Mouse (Mus musculus): Measurements from ENCODE around the gene Stfa2l1. TPM values are rescaled to one million over a fixed set of nuclear protein-coding genes. Genes with fewer than 3 reads are reported as not detected.
"Not testable (repeated sequence)": the region's sequence is repeated elsewhere in the genome, so short reads cannot be mapped to it uniquely, and the experiment has no call there.

Gene Stfa2l1
- polyA plus RNA-seq, 1 experiment from 2014 or later = 1.0 TPM

DNA sequence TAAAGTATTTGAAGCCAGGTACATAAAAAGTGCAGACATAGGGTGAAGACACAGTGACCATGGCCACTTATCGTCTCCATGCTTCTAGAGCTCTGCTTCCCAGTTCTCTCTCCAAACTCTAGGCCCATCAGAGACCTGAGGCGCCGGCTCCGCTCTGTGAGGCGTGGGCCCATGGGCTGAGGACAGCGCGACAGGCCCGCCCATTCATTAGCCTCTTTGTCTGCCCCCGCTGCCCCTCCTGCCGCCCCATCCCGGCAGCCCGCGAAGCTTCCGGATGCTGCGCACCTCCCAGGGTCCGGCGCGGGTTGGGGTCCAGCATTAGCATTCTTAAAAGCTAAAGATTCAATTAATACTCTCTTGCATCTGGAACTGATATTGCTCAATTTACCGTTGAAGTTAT lies 42.6 kb downstream of the Stfa2l1 start:
- no peak overlapping the region for H3K4me2 ChIP-seq (replicated peaks; ENCODE audit: low read depth, low read length)
- H3K4me3 ChIP-seq (ENCODE audit: low read length) = no peak overlapping the region
- H3K9ac ChIP-seq (replicated peaks; ENCODE audit: low read length) = no peak overlapping the region
- H3K4me1 ChIP-seq (ENCODE audit: insufficient read depth, low read length) = no peaks in the 10 kb centered on the region
- WGBS = 45% methylated on average over 19 of the region's 19 CpGs
- H3K27me3 ChIP-seq (ENCODE audit: insufficient read depth, low read length) = no peaks in the 10 kb centered on the region
- H3K27ac ChIP-seq (ENCODE audit: low read length) = no peak overlapping the region
- H3K9me3 ChIP-seq (ENCODE audit: low read length) = no peaks in the 10 kb centered on the region
- H3K36me3 ChIP-seq (ENCODE audit: insufficient read depth, low read length) = no peaks in the 10 kb centered on the region
- ATAC-seq (ENCODE audit: low FRiP score, low TSS enrichment) = no peak

- Histone ChIP-seq H3K9me3 (ENCODE audit: low read length) (no peaks in the 10 kb centered on the region), H3K27ac (ENCODE audit: low read length) (no peak overlapping the region), H3K4me3 (ENCODE audit: low read length) (no peak overlapping the region), H3K4me1 (ENCODE audit: insufficient read depth, low read length) (no peaks in the 10 kb centered on the region), H3K27me3 (ENCODE audit: insufficient read depth, low read length) (no peaks in the 10 kb centered on the region), H3K36me3 (ENCODE audit: insufficient read depth, low read length) (no peaks in the 10 kb centered on the region), H3K9ac (replicated peaks; ENCODE audit: low read length) (no peak overlapping the region), H3K4me2 (replicated peaks; ENCODE audit: low read depth, low read length) (no peak overlapping the region)
- ATAC-seq (ENCODE audit: low FRiP score, low TSS enrichment) = no peak
- 70% methylated on average over 5 of the region's 5 CpGs for whole genome bisulfite sequencing
Measured at GRCm38 (mm10) chr16:36203846-36204245, 47.2 kb downstream of the Stfa2l1 start.

- H3K27ac ChIP-seq (ENCODE audit: low read length); ATAC-seq (ENCODE audit: low FRiP score, low TSS enrichment); H3K4me1 ChIP-seq (ENCODE audit: insufficient read depth, low read length); H3K4me2 ChIP-seq (replicated peaks; ENCODE audit: low read depth, low read length); H3K27me3 ChIP-seq (ENCODE audit: insufficient read depth, low read length); H3K9ac ChIP-seq (replicated peaks; ENCODE audit: low read length); H3K9me3 ChIP-seq (ENCODE audit: low read length); H3K36me3 ChIP-seq (ENCODE audit: insufficient read depth, low read length); H3K4me3 ChIP-seq (ENCODE audit: low read length): not testable (repeated sequence)
- WGBS = 43% methylated on average over 2 of the region's 2 CpGs
Measured at GRCm38 (mm10) chr16:36205684-36206083, 49.1 kb downstream of the Stfa2l1 start.

DNA sequence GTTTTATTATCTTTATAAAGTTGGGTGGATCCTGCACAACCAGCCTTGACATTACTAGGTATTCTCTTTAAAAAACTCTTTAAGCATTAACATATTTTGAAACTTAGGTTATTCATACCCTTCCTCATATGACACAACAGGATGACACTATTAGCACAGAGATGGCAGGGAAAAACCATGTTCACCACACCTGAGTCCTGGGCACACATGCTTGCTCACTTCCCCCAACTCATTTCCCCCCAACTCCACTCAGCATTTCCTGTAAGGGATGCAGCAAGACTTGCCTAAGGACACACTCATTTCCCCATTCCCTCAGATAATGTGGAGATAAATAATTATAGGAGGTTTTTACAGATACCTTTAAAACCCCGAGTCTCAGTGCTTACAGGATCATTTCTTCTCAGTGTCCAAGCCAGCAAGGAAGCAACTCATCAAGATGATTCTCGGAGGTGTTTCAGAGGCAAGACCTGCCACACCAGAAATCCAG lies 53.4 kb downstream of the Stfa2l1 start, which contains the start of gene Gm5416:
TSS of gene Gm5416 (plus strand) at position 437 of the 487 bp plus-strand sequence.
- WGBS = 75% methylated on average over 2 of the region's 2 CpGs
- Histone ChIP-seq H3K9me3 (ENCODE audit: low read length) (no peaks in the 10 kb centered on the region), H3K27me3 (ENCODE audit: insufficient read depth, low read length) (no peaks in the 10 kb centered on the region), H3K4me1 (ENCODE audit: insufficient read depth, low read length) (no peaks in the 10 kb centered on the region), H3K4me3 (ENCODE audit: low read length) (no peak within 1 kb of the TSS), H3K36me3 (ENCODE audit: insufficient read depth, low read length) (no peaks in the 10 kb centered on the region), H3K4me2 (replicated peaks; ENCODE audit: low read depth, low read length) (no peak within 1 kb of the TSS), H3K27ac (ENCODE audit: low read length) (no peak within 1 kb of the TSS), H3K9ac (replicated peaks; ENCODE audit: low read length) (no peak within 1 kb of the TSS)
- no peak for ATAC-seq (ENCODE audit: low FRiP score, low TSS enrichment)

Other genes starting within 250 kb of the Stfa2l1 start
- 4.8 and 5.0 TPM in 2 replicates for gene Parp9, start 218.3 kb upstream of the Stfa2l1 start, polyA plus RNA-seq (2015; fragmentation: Nextera tagmentation; extraction: Ambion mirVana)
- 3.9 and 4.5 TPM in 2 replicates for gene Dtx3l, start 217.7 kb upstream of the Stfa2l1 start, polyA plus RNA-seq (2015; fragmentation: Nextera tagmentation; extraction: Ambion mirVana)
- 35.9 and 38.2 TPM in 2 replicates for gene Kpna1, start 178.1 kb upstream of the Stfa2l1 start, polyA plus RNA-seq (2015; fragmentation: Nextera tagmentation; extraction: Ambion mirVana)
- gene Wdr5b, start 115.6 kb upstream of the Stfa2l1 start, polyA plus RNA-seq (2015; fragmentation: Nextera tagmentation; extraction: Ambion mirVana) = 8.5 and 9.3 TPM in 2 replicates
- gene Fam162a, start 85.2 kb upstream of the Stfa2l1 start, polyA plus RNA-seq (2015; fragmentation: Nextera tagmentation; extraction: Ambion mirVana) = 317 and 325 TPM in 2 replicates
- gene Ccdc58, start 85.1 kb upstream of the Stfa2l1 start, polyA plus RNA-seq (2015; fragmentation: Nextera tagmentation; extraction: Ambion mirVana) = 80.7 and 86.8 TPM in 2 replicates
- gene Csta1, start 25.6 kb upstream of the Stfa2l1 start, polyA plus RNA-seq (2015; fragmentation: Nextera tagmentation; extraction: Ambion mirVana) = 0.05 and 0.12 TPM in 2 replicates
- 1.6 and 1.7 TPM in 2 replicates for gene Gm5483, start 27.4 kb downstream of the Stfa2l1 start, polyA plus RNA-seq (2015; fragmentation: Nextera tagmentation; extraction: Ambion mirVana)
- gene Gm5416, start 53.6 kb downstream of the Stfa2l1 start, polyA plus RNA-seq (2015; fragmentation: Nextera tagmentation; extraction: Ambion mirVana) = 0.74 TPM in 1 of 2 replicates, not detected in the other
- not detected in 2 replicates for gene 2010005H15Rik, start 64.7 kb downstream of the Stfa2l1 start, polyA plus RNA-seq (2015; fragmentation: Nextera tagmentation; extraction: Ambion mirVana)
- gene Stfa1, start 120.1 kb downstream of the Stfa2l1 start, polyA plus RNA-seq (2015; fragmentation: Nextera tagmentation; extraction: Ambion mirVana) = 2.9 and 4.2 TPM in 2 replicates
- not detected in 2 replicates for gene BC117090, start 177.5 kb downstream of the Stfa2l1 start, polyA plus RNA-seq (2015; fragmentation: Nextera tagmentation; extraction: Ambion mirVana)
- gene BC100530, start 210.9 kb downstream of the Stfa2l1 start, polyA plus RNA-seq (2015; fragmentation: Nextera tagmentation; extraction: Ambion mirVana) = 2.3 and 3.2 TPM in 2 replicates